Mouse (Mus musculus): ENCODE results near the gene Pttg1ip. TPM values are rescaled to one million over a fixed set of nuclear protein-coding genes. Genes with fewer than 3 reads are reported as not detected.
A peak's percentile ranks its signal among the peaks of the same experiment; 100 is the strongest.

Gene Pttg1ip
- polyA plus RNA-seq, 1 experiment from 2014 or later, result 198 TPM

DNA sequence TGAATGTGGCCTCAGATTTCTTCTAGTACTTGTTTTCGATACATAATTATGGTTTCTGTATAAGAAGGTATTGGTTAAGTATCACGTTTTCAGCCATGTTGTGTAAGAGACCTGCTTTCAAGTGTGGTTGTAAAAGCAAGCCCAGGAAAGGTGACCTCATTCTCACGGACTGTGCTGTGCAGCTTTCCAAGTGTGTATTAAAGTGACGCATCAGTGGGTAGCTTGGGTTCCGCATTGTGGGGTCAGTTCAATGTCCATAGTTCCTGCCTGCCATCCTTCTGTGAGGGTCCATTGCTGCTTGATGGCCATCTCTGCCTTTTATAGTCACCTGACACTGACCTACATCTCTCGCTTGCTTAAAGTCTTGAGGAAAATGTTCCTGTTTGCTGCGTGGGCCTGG lies 35.4 kb downstream of the Pttg1ip start:
- H3K9ac ChIP-seq (replicated peaks; ENCODE audit: low read depth, low read length), result no peak overlapping the region
- H3K4me2 ChIP-seq (replicated peaks; ENCODE audit: low read depth, low read length), result no peak overlapping the region
- H3K4me3 ChIP-seq (ENCODE audit: low read depth, low read length), result no peak overlapping the region
- no peak overlapping the region for H3K27ac ChIP-seq (ENCODE audit: low read length)
- no peak for ATAC-seq (ENCODE audit: insufficient number of reproducible peaks, insufficient read depth, low FRiP score, low read depth)
- H3K36me3 ChIP-seq (ENCODE audit: control insufficient read depth, insufficient read depth, low read length), result peaks cover 44% of the 10 kb centered on the region
- no peaks in the 10 kb centered on the region for H3K27me3 ChIP-seq (ENCODE audit: control insufficient read depth, insufficient read depth, low read length)
- no peaks in the 10 kb centered on the region for H3K9me3 ChIP-seq (ENCODE audit: control insufficient read depth, low read depth, low read length)
- no peaks in the 10 kb centered on the region for H3K4me1 ChIP-seq (ENCODE audit: control insufficient read depth, insufficient read depth, low read length)
- 92% methylated on average over 7 of the region's 7 CpGs for WGBS

DNA sequence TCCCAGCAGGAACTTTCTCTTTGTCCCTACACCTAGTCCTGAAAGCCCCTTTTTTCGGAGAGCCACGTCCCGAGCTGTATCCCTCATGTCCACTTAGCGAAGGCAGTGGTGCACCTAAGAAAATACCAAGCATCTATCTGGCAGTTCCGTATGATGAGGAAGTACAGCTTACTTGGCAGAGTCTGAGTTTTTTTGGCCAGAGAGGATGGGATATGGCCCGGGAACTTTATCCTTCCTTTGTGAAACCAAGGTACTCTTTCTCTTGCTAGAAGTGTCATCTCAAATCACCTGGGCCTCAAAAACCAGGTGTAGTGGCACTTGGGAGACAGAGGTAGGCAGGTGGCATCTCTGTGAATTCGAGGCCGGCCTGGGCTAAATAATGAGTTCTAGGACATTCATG lies 40.0 kb downstream of the Pttg1ip start:
- Histone ChIP-seq H3K4me2 (replicated peaks; ENCODE audit: low read depth, low read length) (peak overlapping the region; percentile 53), H3K27ac (ENCODE audit: low read length) (peak overlapping the region; percentile 90), H3K9me3 (ENCODE audit: control insufficient read depth, low read depth, low read length) (no peaks in the 10 kb centered on the region), H3K9ac (replicated peaks; ENCODE audit: low read depth, low read length) (peak overlapping the region; percentile 90; the same call in 1 of the 2 replicates), H3K27me3 (ENCODE audit: control insufficient read depth, insufficient read depth, low read length) (no peaks in the 10 kb centered on the region), H3K4me1 (ENCODE audit: control insufficient read depth, insufficient read depth, low read length) (peaks cover 27% of the 10 kb centered on the region), H3K4me3 (ENCODE audit: low read depth, low read length) (peak overlapping the region; percentile 84), H3K36me3 (ENCODE audit: control insufficient read depth, insufficient read depth, low read length) (peaks cover 14% of the 10 kb centered on the region; the same call in 1 of the 2 replicates)
- WGBS, result 78% methylated on average over 8 of the region's 8 CpGs
- ATAC-seq (ENCODE audit: insufficient number of reproducible peaks, insufficient read depth, low FRiP score, low read depth), result no peak

DNA sequence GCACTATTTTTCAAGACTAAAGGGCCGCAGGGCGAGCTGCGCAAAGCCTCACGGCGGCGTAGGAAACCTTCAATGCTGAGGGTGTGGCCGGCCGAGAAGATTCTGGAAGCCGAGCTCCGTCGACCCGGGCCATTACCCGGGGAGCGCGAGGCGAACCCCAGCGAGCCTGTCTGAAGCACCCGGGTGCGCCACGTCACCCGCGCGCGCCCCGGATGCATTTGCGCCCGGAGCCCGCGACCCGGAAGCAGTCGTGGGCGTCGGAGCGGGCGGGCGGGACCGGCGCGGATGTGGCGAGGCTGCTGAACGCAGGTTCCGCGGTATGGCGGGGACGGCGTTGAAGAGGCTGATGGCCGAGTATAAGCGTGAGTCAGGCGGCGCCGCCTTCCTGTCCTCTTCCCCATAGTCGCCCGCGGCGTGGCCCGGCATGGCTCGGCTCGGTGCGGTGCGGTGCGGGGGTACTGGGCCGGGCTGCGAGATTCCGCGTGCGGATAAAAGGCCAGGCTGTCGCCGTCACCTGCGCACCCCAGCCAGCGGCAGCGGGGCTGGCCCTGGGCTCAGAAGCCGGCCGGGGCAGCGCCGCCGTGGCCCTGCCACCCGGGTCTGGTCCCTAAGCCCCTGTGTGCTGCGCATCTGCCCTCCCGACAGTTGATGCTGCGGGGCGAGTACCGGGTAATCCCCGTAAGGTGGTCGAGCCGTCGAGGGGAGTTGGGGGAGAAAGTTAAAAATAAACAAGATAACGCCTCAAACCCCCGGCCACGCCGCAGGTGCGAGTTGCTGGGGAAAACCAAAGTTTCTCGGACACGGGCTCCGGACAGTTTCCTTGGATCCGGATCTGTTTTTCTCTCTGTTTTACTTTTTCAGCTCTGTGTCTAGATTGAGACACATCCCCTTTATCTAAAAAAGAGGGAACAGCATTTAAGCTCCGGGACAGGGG lies 40.8 kb downstream of the Pttg1ip start, which contains the start of gene Ube2g2:
Ube2g2 (plus strand) TSS at position 221 of the 934 bp plus-strand sequence.
- Histone ChIP-seq H3K9ac (replicated peaks; ENCODE audit: low read depth, low read length) (peak within 1 kb of the TSS; percentile 90), H3K9me3 (ENCODE audit: control insufficient read depth, low read depth, low read length) (no peaks in the 10 kb centered on the region), H3K4me3 (ENCODE audit: low read depth, low read length) (peak within 1 kb of the TSS; percentile 84), H3K4me2 (replicated peaks; ENCODE audit: low read depth, low read length) (peak within 1 kb of the TSS; percentile 76), H3K36me3 (ENCODE audit: control insufficient read depth, insufficient read depth, low read length) (peaks cover 8% of the 10 kb centered on the region; the same call in 1 of the 2 replicates), H3K4me1 (ENCODE audit: control insufficient read depth, insufficient read depth, low read length) (peaks cover 27% of the 10 kb centered on the region), H3K27me3 (ENCODE audit: control insufficient read depth, insufficient read depth, low read length) (no peaks in the 10 kb centered on the region), H3K27ac (ENCODE audit: low read length) (peak within 1 kb of the TSS; percentile 90)
- under 1% methylated on average over 96 of the region's 96 CpGs for WGBS
- ATAC-seq (ENCODE audit: insufficient number of reproducible peaks, insufficient read depth, low FRiP score, low read depth), result peak; percentile 91

- H3K27ac ChIP-seq (ENCODE audit: low read length), result peak overlapping the region; percentile 90; the same call in 1 of the 2 replicates
- WGBS, result 12% methylated on average over 8 of the region's 8 CpGs
- H3K4me2 ChIP-seq (replicated peaks; ENCODE audit: low read depth, low read length), result peak overlapping the region; percentile 76
- peaks cover 27% of the 10 kb centered on the region for H3K4me1 ChIP-seq (ENCODE audit: control insufficient read depth, insufficient read depth, low read length)
- ATAC-seq (ENCODE audit: insufficient number of reproducible peaks, insufficient read depth, low FRiP score, low read depth), result 0 out of 2 replicates have a peak, but pooled peaks have one; percentile 16
- H3K27me3 ChIP-seq (ENCODE audit: control insufficient read depth, insufficient read depth, low read length), result no peaks in the 10 kb centered on the region
- H3K36me3 ChIP-seq (ENCODE audit: control insufficient read depth, insufficient read depth, low read length), result peaks cover 4% of the 10 kb centered on the region; the same call in 1 of the 2 replicates
- H3K4me3 ChIP-seq (ENCODE audit: low read depth, low read length), result peak overlapping the region; percentile 84
- H3K9ac ChIP-seq (replicated peaks; ENCODE audit: low read depth, low read length), result peak overlapping the region; percentile 90
- H3K9me3 ChIP-seq (ENCODE audit: control insufficient read depth, low read depth, low read length), result no peaks in the 10 kb centered on the region
Observed at GRCm38 (mm10) chr10:77623069-77623492, 41.6 kb downstream of the Pttg1ip start.

GRCm38 (mm10) chr10:77623639-77624400 lies 42.3 kb downstream of the Pttg1ip start:
- H3K9ac ChIP-seq (replicated peaks; ENCODE audit: low read depth, low read length), result peak overlapping the region; percentile 90; the same call in 1 of the 2 replicates

DNA sequence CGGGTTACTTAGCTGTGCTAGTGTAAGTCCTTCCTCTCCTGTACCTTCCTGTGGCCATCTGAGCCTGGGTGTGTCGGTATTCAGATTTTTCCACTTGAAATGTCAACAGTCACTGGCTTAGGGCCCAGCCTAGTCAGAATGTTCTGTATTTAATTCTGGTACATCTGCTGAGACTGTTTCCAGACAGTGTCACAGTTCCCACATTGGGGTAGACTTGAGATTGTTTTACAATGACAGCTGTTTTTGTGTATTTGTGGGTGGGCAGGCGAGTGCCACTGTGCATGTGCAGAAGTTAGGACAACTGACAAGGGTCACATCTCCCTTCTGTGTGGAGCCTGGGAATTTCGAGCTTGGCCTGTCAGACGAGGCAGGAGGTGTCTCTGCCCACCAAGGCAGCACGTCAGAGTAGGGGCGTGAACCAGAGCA lies 43.1 kb downstream of the Pttg1ip start:
- peaks cover 4% of the 10 kb centered on the region; the same call in 1 of the 2 replicates for H3K36me3 ChIP-seq (ENCODE audit: control insufficient read depth, insufficient read depth, low read length)
- 0 out of 2 replicates have a peak overlapping the region, but pooled peaks have one; percentile 5 for H3K4me2 ChIP-seq (replicated peaks; ENCODE audit: low read depth, low read length)
- WGBS, result 66% methylated on average over 7 of the region's 7 CpGs
- H3K27me3 ChIP-seq (ENCODE audit: control insufficient read depth, insufficient read depth, low read length), result no peaks in the 10 kb centered on the region
- H3K9ac ChIP-seq (replicated peaks; ENCODE audit: low read depth, low read length), result no peak overlapping the region
- no peak overlapping the region for H3K27ac ChIP-seq (ENCODE audit: low read length)
- peaks cover 27% of the 10 kb centered on the region for H3K4me1 ChIP-seq (ENCODE audit: control insufficient read depth, insufficient read depth, low read length)
- H3K4me3 ChIP-seq (ENCODE audit: low read depth, low read length), result no peak overlapping the region
- H3K9me3 ChIP-seq (ENCODE audit: control insufficient read depth, low read depth, low read length), result no peaks in the 10 kb centered on the region
- no peak for ATAC-seq (ENCODE audit: insufficient number of reproducible peaks, insufficient read depth, low FRiP score, low read depth)

More at GRCm38 (mm10) chr10:77623639-77624400, 42.3 kb downstream of the Pttg1ip start:
- Histone ChIP-seq H3K27ac (ENCODE audit: low read length) (no peak overlapping the region), H3K4me3 (ENCODE audit: low read depth, low read length) (peak overlapping the region; percentile 84; the same call in 1 of the 2 replicates), H3K4me2 (replicated peaks; ENCODE audit: low read depth, low read length) (peak overlapping the region; percentile 76), H3K27me3 (ENCODE audit: control insufficient read depth, insufficient read depth, low read length) (no peaks in the 10 kb centered on the region), H3K4me1 (ENCODE audit: control insufficient read depth, insufficient read depth, low read length) (peaks cover 27% of the 10 kb centered on the region), H3K9me3 (ENCODE audit: control insufficient read depth, low read depth, low read length) (no peaks in the 10 kb centered on the region), H3K36me3 (ENCODE audit: control insufficient read depth, insufficient read depth, low read length) (peaks cover 4% of the 10 kb centered on the region; the same call in 1 of the 2 replicates)
- WGBS, result 89% methylated on average over 10 of the region's 10 CpGs
- no peak for ATAC-seq (ENCODE audit: insufficient number of reproducible peaks, insufficient read depth, low FRiP score, low read depth)

DNA sequence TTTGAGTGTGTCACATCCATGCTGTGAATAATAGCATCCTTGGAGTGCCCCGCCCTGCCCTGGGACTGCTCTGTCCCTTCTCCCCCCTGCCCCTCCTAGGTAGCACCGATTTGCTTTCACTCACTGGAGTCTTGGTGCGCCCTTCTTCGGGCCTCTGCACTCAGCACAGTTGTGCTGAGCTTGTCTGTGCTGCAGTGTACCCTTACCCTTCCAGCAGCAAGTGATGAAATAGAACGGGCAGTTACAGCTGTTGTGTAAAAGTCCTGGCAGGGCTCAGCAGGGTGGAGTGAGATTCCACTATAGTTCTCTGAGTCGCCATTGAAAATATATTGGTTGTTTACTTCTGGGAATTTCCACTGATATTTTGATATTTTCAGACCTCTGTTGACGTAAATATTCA lies 44.5 kb downstream of the Pttg1ip start:
- ATAC-seq (ENCODE audit: insufficient number of reproducible peaks, insufficient read depth, low FRiP score, low read depth), result no peak
- 77% methylated on average over 7 of the region's 7 CpGs for WGBS

DNA sequence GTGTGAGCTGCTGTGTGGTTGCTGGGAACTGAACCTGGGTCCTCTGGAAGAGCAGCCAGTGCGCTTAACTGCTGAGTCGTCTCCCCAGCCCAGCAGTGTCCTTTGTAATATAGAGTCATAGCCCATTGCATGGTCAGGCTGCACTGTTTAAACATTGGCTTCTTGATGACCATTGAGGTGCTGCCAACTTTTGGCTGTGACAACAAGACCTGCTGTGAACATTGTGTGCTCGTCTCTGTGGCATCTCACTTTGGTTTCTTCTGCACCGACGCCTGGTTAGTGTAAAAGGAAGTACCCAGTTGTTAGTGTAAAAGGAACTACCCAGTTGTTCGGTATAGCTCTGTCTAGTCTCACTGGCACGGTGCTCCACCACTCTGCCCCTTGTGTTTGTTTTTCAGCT lies 45.1 kb downstream of the Pttg1ip start:
- H3K27me3 ChIP-seq (ENCODE audit: control insufficient read depth, insufficient read depth, low read length), result no peaks in the 10 kb centered on the region
- H3K36me3 ChIP-seq (ENCODE audit: control insufficient read depth, insufficient read depth, low read length), result peaks cover 8% of the 10 kb centered on the region; the same call in 1 of the 2 replicates
- H3K27ac ChIP-seq (ENCODE audit: low read length), result no peak overlapping the region
- H3K4me2 ChIP-seq (replicated peaks; ENCODE audit: low read depth, low read length), result no peak overlapping the region
- no peak for ATAC-seq (ENCODE audit: insufficient number of reproducible peaks, insufficient read depth, low FRiP score, low read depth)
- 73% methylated on average over 7 of the region's 7 CpGs for WGBS
- H3K4me1 ChIP-seq (ENCODE audit: control insufficient read depth, insufficient read depth, low read length), result peaks cover 27% of the 10 kb centered on the region
- H3K9me3 ChIP-seq (ENCODE audit: control insufficient read depth, low read depth, low read length), result no peaks in the 10 kb centered on the region
- H3K9ac ChIP-seq (replicated peaks; ENCODE audit: low read depth, low read length), result no peak overlapping the region
- no peak overlapping the region for H3K4me3 ChIP-seq (ENCODE audit: low read depth, low read length)

More for the DNA sequence above, 44.5 kb downstream of the Pttg1ip start:
- H3K36me3 ChIP-seq (ENCODE audit: control insufficient read depth, insufficient read depth, low read length), result peaks cover 4% of the 10 kb centered on the region; the same call in 1 of the 2 replicates
- peaks cover 27% of the 10 kb centered on the region for H3K4me1 ChIP-seq (ENCODE audit: control insufficient read depth, insufficient read depth, low read length)
- H3K4me2 ChIP-seq (replicated peaks; ENCODE audit: low read depth, low read length), result no peak overlapping the region
- H3K9me3 ChIP-seq (ENCODE audit: control insufficient read depth, low read depth, low read length), result no peaks in the 10 kb centered on the region
- H3K9ac ChIP-seq (replicated peaks; ENCODE audit: low read depth, low read length), result no peak overlapping the region
- H3K27me3 ChIP-seq (ENCODE audit: control insufficient read depth, insufficient read depth, low read length), result no peaks in the 10 kb centered on the region
- H3K27ac ChIP-seq (ENCODE audit: low read length), result no peak overlapping the region
- H3K4me3 ChIP-seq (ENCODE audit: low read depth, low read length), result no peak overlapping the region
